Mouse (Mus musculus): ENCODE results near the gene Tas2r114.

Tas2r114 gene

DNA sequence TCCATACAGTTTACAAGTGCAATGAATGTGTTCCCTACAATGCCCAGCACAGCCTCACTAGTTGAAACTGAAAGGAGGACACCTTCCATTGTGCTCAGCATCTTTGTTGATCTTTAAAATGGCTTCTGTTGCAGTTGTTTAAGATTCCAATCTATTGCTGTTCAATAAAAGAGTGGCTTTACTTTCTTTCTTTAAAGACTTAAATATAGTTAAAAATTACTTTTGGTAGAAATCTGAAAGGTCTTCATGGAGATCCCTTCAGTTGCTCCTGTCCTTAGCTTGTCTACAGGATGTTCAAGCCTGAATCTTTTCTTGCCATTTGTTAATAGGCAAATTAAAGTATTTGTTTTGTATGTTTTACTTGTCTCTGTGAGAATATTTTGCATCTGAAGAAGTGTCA lies at the start of gene Tas2r114:
Gene Tas2r114, minus strand, starts transcription at position 101 of the 400 bp plus-strand sequence.
- DNase-seq (ENCODE audit: low read depth, low spot score) = no peak

DNA sequence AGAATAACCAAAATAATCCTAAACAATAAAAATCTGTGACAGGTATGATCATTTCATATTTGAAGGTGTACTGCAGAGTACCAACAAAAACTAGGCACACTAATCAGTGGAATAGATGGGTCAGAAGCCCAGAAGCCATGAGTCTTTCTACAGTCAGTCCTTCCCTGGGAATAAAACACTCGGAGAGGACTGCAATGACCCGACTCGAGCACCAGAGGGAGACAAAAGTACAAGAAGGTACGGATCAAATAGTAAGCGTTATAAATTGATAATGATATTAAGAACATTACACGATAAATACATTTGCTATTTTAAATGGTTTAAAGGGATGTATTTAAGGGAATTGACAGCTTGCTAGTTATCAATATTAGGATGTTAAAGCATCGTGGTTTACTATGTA lies 22.9 kb upstream of the Tas2r114 start:
- peak; percentile 3 for DNase-seq (ENCODE audit: low read depth, low spot score)

DNA sequence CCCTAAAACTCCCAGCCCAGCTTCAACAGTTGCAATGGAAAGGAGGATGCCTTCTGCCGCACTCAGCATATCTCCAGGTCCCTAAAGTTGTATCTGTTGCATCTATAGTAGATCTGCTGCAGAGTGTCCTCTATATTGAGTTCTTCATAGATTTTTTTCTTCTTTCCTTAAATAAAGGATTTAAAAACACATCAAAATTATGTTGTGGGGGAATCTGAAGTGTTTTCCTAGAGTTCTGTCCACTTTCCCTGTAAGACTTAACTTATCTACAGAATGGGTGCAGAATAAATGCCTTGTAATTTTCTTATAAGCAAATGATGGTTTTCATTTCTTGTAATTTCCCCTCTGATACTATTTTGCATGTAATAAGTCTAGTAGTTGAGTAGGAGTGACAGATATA lies 2.5 kb downstream of the Tas2r114 start, which contains the start of gene Tas2r105:
Gene Tas2r105, minus strand, starts transcription at position 101 of the 400 bp plus-strand sequence.
- no peak for DNase-seq (ENCODE audit: low read depth, low spot score)

DNA sequence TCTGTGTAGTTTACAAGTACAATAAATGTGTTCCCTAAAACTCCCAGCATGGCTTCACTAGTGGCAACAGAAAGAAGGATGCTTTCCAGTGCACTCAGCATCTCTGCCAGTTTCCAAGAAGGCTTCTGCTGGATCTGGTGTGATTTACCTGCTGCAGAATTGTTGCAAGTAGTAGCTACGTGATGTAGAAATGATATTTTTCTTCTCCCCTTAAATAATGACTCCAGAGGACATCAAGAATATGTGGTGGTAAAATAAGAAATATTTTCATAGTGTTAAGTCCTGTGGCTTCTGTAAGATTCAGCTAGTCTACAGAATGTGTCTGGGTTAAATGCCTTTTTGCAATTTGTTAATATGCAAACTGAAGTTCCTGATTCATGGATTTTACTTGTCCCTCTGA lies 4.2 kb downstream of the Tas2r114 start, which contains the start of gene Tas2r104:
Gene Tas2r104, minus strand, starts transcription at position 101 of the 400 bp plus-strand sequence.
- DNase-seq (ENCODE audit: low read depth, low spot score) = no peak

DNA sequence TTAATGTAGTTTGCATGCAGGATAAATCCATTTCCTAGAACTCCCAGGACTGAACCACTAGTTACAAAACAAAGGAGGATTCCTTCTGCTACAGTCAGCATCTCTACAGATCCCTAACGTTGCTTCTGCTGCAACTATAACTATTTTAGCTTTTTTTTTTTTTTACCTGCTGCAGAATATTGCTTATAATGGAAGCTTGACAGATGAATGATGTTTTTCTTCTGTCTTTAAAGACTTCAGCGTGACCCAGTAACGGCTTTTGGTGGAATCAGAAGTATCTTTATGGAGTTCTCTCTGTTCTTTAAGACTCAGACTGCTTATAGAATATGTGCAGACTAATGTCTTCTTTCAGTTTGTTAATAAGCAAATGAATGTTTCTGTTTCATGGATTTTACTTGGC lies 11.1 kb downstream of the Tas2r114 start, which contains the start of gene Tas2r106:
Gene Tas2r106, minus strand, starts transcription at position 101 of the 400 bp plus-strand sequence.
- DNase-seq (ENCODE audit: low read depth, low spot score) = no peak

DNA sequence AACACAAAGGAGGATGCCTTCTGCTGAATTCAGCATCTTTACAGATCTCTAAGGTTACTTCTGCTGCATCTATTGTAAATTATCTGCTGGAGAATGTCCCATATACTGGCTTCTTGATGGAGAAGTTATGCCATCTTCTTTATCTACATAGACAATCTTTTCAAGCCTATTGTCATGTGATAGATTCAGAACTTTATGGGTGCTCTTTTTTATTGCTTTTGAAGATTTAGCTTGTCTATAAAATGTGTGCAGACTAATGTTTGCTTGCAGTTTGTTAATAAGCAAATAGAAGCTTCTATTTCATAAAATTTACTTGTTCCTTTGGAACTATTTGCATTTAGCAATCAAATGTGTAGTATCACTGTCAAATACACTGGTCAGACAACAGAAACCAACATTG lies 29.8 kb downstream of the Tas2r114 start, which contains the start of gene Tas2r107:
Gene Tas2r107, minus strand, starts transcription at position 101 of the 400 bp plus-strand sequence.
- DNase-seq (ENCODE audit: low read depth, low spot score) = no peak

Data from retina, adult 2 months (tissue).